Mouse (Mus musculus) liver, postnatal 0 days (tissue): ENCODE results near the gene Srxn1.

Source experiments
- CTCF ChIP-seq: sonication (generic); IDR thresholded peaks from 2 replicates; pipeline ENCODE4 v1.5.1; 2016; ENCODE audit warnings: antibody characterized with exemption, low read depth
- EP300 ChIP-seq: IDR thresholded peaks from 2 replicates; pipeline ENCODE4 v1.6.1; 2016; ENCODE audit warnings: antibody characterized with exemption, low read depth, mild to moderate bottlenecking

DNA sequence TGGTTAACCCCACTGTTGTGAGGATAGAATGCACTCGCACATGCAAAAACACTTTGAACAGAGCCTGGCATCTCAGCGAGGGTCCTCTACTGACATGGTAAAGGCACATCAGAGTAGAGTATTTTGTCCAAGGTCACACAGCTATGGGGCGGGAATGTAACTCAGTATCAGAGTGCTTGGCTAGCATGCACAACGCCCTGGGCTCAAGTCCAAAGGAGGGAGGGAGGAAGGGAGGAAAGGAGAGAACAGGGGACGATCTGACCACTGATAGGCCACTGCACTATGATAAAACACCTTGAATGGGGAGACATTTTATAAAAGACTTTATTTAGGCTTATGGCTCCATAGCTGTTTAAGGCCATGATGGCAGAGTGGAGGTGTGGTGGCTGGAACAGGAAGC is 15.7 kb upstream of the Srxn1 start:
- no peak for TF ChIP-seq CTCF
- no peak for TF ChIP-seq EP300
